12 mouse cellular contexts compared by ENCODE assay signal in genomic region chr13:28844495-28844894, GRCm38 (mm10).
DNase-seq lines count a peak whose midpoint lies in the region; ATAC-seq and TF ChIP-seq lines count a peak whose summit lies in the region.
"Had no signal": no experiment of that assay in that cellular context is flagged by ENCODE, and none has a peak within 500 bp of the region (broad histone marks: within the 10 kb centered on the region; RNA-seq: fewer than 3 reads in every experiment).

No protein-coding gene starts in this region.

- peaks cover 27% of the 10 kb centered on the region for H3K4me1 ChIP-seq in embryonic facial prominence, embryonic 12.5 days
- peaks cover 16% of the 10 kb centered on the region for H3K4me1 ChIP-seq in limb, embryonic 10.5 days
- H3K4me1 ChIP-seq in kidney, adult 2 months (ENCODE audit: control insufficient read depth, insufficient read depth, low read length) = no peaks in the 10 kb centered on the region

- no peak for TF ChIP-seq POLR2A in kidney, adult 2 months (IDR thresholded peaks at IDR 0.05; ENCODE audit: low read depth, low read length)

- H3K4me2 ChIP-seq in embryonic facial prominence, embryonic 12.5 days (replicated peaks) = no peak overlapping the region
- H3K4me2 ChIP-seq: limb, embryonic 15.5 days; lung, embryonic 15.5 days had no signal

- 39% methylated on average over 3 of the region's 3 CpGs for WGBS in embryonic facial prominence, embryonic 12.5 days
- 74% methylated on average over 3 of the region's 3 CpGs for WGBS in limb, embryonic 10.5 days
- WGBS in kidney, adult 2 months = 94% methylated on average over 3 of the region's 3 CpGs

- TF ChIP-seq CTCF in kidney, adult 2 months (conservative IDR thresholded peaks at IDR 0.05; ENCODE audit: insufficient read depth, insufficient read length, low read depth, low read length) = no peak

- ATAC-seq in embryonic facial prominence, embryonic 12.5 days (ENCODE audit: insufficient number of reproducible peaks, insufficient read depth, low FRiP score, low TSS enrichment) = no peak

- no peaks in the 10 kb centered on the region for H3K36me3 ChIP-seq in embryonic facial prominence, embryonic 12.5 days
- H3K36me3 ChIP-seq in limb, embryonic 10.5 days = no peaks in the 10 kb centered on the region
- no peaks in the 10 kb centered on the region for H3K36me3 ChIP-seq in kidney, adult 2 months (ENCODE audit: control insufficient read depth, insufficient read depth, low read length)
- H3K36me3 ChIP-seq: limb, embryonic 15.5 days; lung, embryonic 15.5 days had no signal

- H3K9ac ChIP-seq in embryonic facial prominence, embryonic 12.5 days = no peak overlapping the region
- H3K9ac ChIP-seq: limb, embryonic 15.5 days; lung, embryonic 15.5 days had no signal

- peak overlapping the region; percentile 12; the same call in 1 of the 2 replicates for H3K27ac ChIP-seq in embryonic facial prominence, embryonic 12.5 days
- peak overlapping the region; percentile 48; the same call in 1 of the 2 replicates for H3K27ac ChIP-seq in limb, embryonic 10.5 days
- H3K27ac ChIP-seq in kidney, adult 2 months (ENCODE audit: insufficient read depth, low read depth, low read length) = no peak overlapping the region
- H3K27ac ChIP-seq: limb, embryonic 15.5 days; lung, embryonic 15.5 days had no signal

- intact Hi-C loops in heart, postnatal 36 days (cut with DNase I) = loop anchor here (5.0 kb wide), 2 partner anchors 87 to 108 kb away; partner anchors contain the start of gene Sox4

- no peak overlapping the region for H3K4me3 ChIP-seq in embryonic facial prominence, embryonic 12.5 days
- no peak overlapping the region for H3K4me3 ChIP-seq in limb, embryonic 10.5 days
- no peak overlapping the region for H3K4me3 ChIP-seq in kidney, adult 2 months (ENCODE audit: insufficient read depth, low read depth, low read length)
- H3K4me3 ChIP-seq: limb, embryonic 15.5 days; lung, embryonic 15.5 days had no signal

- no peaks in the 10 kb centered on the region for H3K9me3 ChIP-seq in embryonic facial prominence, embryonic 12.5 days
- H3K9me3 ChIP-seq in limb, embryonic 10.5 days (replicated peaks) = no peaks in the 10 kb centered on the region
- H3K9me3 ChIP-seq: limb, embryonic 15.5 days; lung, embryonic 15.5 days had no signal

- no peaks in the 10 kb centered on the region for H3K27me3 ChIP-seq in embryonic facial prominence, embryonic 12.5 days
- H3K27me3 ChIP-seq in limb, embryonic 10.5 days (ENCODE audit: low read depth, poor library complexity, severe bottlenecking) = no peaks in the 10 kb centered on the region
- no peaks in the 10 kb centered on the region for H3K27me3 ChIP-seq in kidney, adult 2 months (replicated peaks; ENCODE audit: control insufficient read depth, insufficient read depth, low read length)
- H3K27me3 ChIP-seq: limb, embryonic 15.5 days; lung, embryonic 15.5 days had no signal

- DNase-seq in 3T3-L1 (ENCODE audit: low read depth, low spot score) = peak; percentile 34
- peak; percentile 24 for DNase-seq in ES-CJ7 (ENCODE audit: low read depth, low spot score)
- no peak for DNase-seq in limb, embryonic 10.5 days (ENCODE audit: low spot score)
- no peak for DNase-seq in kidney, postnatal 4 days
- no peak for DNase-seq in kidney, adult 2 months
- no peak for DNase-seq in heart, postnatal 36 days
- DNase-seq: cerebellum, postnatal 10 days; gastrocnemius, postnatal 36 days; kidney, adult 8-10 months had no signal

Comparison
In these comparisons a context has a peak if more than half of its experiments do, and no peak if none do; other contexts are left out.
1. DNase-seq: peak in 3T3-L1 (single experiment) and ES-CJ7 (single experiment); none in limb, embryonic 10.5 days (single experiment), kidney, postnatal 4 days (0 of 2), kidney, adult 2 months (single experiment) and heart, postnatal 36 days (0 of 2).